Mouse (Mus musculus) left cerebral cortex, postnatal 10 days (tissue): ENCODE measurements around the gene Nsmce4a. TPM values are rescaled to one million over a fixed set of nuclear protein-coding genes. Genes with fewer than 3 reads are reported as not detected.
A peak's percentile ranks its signal among the peaks of the same experiment; 100 is the strongest.
"Not testable (repeated sequence)": the region's sequence is repeated elsewhere in the genome, so short reads cannot be mapped to it uniquely, and the experiment has no call there.

Experiments used
- DNase-seq, 2 experiments: peaks; one replicate each; pipeline ENCODE4 v3.0.0; 2021 to 2022; ENCODE audit warnings: low spot score in 2 of 2, mixed read lengths in 1 of 2; ENCODE audit errors: extremely low spot score in 1 of 2
- intact Hi-C: fragments of 180-260 bp; cut with DNase I; formaldehyde crosslinking; loops from one replicate; pipeline ENCODE4 v1.15.1; 2025
- total RNA-seq, 2 experiments: library from RNA; stranded (reverse); gene quantifications; 2 replicates each; pipeline ENCODE4 v1.2.3; 2021

Gene Nsmce4a
- total RNA-seq, result 10 to 100 TPM; 29.1 to 30.4 TPM

DNA sequence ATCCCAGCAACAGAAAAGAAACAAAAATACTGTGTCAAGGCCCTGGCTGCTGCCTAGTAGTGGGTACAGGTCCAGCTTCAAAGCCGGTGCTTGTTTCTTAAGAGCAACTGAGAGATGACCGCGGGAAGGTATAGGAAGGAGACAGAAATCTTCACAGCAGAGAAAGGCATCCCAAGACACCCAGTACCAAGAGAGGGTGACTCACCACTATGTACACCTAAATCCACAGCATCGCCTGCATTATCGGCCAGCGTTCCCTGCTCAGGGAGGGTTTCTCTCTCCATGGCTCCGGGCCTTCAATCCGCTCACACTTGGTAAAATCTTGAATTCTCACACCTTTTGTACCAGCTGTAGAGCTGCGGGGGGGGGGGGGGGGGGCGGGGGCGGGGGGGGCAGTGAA is at the start of gene Nsmce4a:
TSS of gene Nsmce4a (minus strand) at position 298 of the 400 bp plus-strand sequence.
- intact Hi-C loops, result no loop called here
- no peak for DNase-seq

DNA sequence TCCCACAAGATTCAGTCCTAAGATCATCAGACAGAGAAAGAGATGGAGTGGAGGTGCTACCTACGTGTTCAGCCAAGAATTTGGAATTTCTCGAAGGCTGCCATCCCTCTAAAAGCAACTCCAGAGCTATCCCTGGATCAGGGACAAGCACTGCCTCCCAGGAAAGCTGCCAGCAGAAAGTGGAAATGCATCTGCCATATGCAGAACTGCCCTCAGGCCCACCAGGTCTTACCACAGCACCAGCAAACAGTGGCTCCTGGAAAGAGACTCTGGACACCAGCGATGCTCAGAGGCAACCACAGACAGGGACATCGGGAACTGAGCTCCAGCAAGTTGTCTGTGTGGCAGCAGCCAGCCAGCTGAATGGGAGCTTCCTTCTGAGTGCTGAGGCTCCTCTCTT is 49.4 kb upstream of the Nsmce4a start:
- no peak for DNase-seq
- intact Hi-C loops, result no loop called here

DNA sequence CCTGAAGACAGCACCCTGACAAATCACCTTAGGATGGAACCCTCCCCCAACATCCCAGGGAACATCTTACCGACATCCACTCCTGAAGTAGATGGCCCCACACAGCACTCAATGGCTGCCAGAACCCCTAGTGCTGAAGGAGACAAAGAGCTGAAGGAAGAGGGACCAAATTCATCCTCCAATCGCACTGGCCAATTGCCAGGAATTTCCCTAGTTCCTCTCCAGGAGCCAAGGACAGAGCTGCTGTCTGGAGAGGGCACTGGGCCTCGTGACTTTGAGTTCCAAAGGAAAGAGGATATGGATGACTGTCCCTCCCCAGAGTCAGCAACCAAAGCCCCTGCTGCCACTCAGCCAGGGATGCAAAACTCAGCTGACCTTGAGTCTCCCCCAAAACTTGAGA is 49.0 kb upstream of the Nsmce4a start:
- intact Hi-C loops, result no loop called here
- peak in 1 of 2 experiments; percentile 40 for DNase-seq

DNA sequence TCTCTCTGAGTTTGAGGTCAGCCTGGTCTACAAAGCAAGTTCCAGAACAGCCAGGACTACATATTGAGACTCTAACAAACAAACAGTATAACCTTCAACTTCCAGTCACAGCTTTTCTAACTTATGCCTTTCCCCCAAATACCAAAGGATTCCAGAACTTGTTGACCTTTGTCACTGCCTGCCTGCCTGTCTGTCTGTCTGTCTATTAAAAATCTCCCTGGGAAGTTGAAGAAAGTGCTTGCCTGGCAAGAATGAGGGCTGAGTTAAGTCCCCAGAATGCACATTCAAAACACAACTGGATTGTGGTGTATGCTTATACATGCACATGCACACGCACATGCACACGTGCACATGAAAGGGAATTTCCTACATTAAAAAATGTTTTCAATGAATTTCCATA is 48.1 kb upstream of the Nsmce4a start:
- no peak for DNase-seq
- intact Hi-C loops, result no loop called here

DNA sequence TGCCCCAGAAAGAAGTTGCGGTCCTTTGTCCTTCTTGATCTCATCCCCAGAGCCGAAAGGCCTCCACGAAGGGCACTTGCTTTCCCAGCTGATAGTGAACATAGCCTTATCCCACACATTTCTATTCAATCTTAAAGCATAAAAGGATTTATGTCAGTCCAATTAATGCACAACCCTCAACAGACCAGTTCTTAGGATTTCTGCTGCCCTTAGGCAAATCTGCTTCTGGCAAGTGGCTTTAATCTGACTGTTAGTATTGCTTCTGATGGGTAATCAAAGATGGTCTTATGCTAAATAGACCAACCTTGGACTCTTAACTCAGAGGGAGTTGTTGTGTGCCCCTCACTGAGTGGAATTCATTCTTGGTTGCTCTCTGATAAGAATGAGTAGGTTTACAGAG is 44.7 kb upstream of the Nsmce4a start:
- intact Hi-C loops, result no loop called here
- no peak for DNase-seq

DNA sequence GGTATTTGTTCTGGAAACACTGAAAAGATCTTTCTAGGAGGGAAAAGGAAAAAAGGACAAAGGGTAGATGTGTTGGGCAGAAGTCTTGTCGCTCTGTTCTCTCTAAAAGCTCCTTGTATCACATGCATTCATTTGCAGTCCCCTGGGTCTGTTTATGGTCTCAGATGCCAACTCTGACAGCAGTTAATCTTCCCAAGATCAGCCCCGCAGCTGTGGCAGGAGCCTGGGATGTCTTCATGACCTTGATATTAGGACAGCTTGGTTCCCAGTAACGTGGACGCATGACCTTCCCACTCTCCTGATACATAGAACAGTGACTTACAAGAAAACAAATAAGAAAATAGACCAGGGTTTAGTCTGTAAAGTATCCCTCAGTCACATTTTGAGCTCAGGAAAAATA is 41.1 kb upstream of the Nsmce4a start:
- intact Hi-C loops, result no loop called here
- no peak for DNase-seq

DNA sequence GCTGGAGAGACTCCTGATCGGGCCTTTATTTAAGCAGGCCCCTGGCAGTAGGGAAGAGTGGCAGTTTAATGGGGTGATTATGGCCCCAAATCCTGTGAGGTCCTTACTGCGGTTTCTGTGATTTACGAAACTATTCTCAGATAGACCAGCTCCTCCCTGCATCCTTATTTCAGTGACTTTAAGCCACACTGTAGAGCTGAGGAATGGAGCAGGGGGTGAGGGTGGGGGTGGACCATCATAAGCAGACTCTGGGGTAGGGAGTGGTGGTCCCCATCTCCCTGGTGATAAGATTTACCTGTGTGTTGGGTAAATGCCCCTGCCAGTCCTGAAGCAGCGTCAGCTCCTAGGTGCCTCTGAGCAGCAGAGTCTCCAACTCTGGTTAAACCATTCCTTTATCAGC is 34.0 kb upstream of the Nsmce4a start:
- DNase-seq, result no peak
- intact Hi-C loops, result no loop called here

DNA sequence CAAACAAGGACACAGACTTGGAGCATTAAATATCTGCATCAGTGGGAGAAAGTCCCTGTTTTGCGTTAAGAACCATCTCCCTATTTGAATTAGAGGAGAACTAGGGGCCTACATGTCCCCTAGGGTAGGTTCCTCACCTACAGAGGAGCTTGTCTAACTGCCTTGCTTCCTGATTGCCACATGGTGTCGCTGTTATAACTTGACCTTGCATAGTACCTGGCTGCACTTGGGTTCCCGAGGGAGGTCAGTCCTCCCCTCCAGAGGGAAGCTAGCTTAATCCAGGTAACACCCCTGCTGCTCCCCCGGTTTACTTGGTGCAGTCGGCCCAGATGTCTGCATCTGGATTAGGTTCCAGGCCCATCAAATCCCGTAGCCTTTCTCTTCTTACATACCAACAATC is 32.2 kb upstream of the Nsmce4a start:
- no peak for DNase-seq
- intact Hi-C loops, result no loop called here

DNA sequence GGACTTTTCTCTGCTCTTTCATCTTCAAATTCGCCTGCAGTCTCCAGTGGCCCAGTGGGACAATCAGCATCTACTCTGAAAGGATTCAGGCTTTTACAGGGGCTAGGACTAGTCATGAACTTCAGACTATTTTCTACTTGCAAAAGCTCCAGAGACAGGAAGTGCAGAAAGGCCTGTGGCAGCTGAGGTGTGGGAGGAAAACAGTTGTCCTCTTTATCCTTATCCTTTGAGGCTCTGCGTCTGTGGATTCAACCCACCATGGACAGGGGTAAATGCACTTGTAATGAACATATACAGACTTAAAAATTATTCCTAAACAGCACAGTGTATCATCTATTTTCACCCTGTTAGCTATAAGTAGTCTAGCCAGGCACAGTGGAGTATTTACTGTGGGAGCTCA is 31.5 kb upstream of the Nsmce4a start:
- intact Hi-C loops, result no loop called here
- DNase-seq, result no peak

DNA sequence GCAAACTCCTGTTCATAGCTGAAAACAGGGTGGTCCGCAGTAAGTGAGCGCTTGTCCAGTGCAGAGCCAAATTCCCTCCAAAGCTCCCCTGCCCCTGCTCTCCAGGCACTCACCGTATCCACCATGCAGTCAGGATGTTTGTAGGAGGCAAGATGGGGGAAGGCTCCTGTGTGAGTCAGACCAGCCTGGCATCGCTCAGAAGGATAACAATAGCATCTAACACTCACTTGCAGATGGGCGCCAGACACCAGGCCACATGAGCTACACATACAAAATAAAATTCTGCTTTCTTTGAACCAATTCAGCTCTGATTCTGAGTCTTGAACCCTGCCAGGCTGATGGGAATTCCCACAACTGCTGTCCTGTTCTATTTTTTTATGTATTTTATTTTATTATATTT is 30.6 kb upstream of the Nsmce4a start:
- DNase-seq, result peak in 1 of 2 experiments; percentile 28
- intact Hi-C loops, result no loop called here

DNA sequence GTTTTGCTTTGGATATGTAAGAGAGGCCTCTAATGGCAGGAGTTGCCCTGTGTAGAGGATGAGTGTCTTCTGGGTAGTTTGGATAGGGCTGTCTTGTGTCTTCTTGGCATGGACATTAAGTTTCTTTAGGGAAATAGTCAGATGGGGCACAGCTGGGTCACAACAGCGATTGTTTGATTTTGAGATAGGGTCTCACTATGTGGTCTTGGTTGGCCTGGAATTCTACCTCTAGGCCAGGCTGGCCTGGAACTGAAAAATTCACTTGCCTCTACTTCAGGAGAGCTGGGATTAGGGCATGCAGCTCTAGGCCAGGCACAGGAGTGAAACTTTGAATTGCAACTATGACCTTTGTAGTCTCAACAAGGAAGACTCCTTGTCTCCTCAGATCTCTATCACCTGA is 29.9 kb upstream of the Nsmce4a start:
- no peak for DNase-seq
- intact Hi-C loops, result no loop called here

DNA sequence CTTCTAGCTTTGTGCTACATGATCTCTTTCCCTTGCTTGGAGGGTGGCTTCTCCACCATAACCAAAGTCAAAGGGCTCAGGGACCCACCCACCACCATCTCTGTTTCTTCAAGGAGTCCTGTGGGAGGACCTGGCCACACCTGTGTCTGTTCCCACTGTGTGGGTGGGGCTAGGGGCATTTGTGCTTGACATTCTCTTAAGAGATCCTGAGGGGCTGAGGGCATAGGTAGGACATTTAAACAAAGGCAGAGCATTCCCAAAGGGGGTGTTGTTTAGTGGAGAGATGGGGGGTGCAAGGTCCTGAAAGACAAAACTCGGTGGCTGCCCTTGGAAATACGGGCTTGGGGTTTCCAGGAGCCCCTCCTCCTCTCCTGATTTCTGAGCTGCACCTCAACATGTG is 27.6 kb upstream of the Nsmce4a start:
- DNase-seq, result no peak
- intact Hi-C loops, result no loop called here

DNA sequence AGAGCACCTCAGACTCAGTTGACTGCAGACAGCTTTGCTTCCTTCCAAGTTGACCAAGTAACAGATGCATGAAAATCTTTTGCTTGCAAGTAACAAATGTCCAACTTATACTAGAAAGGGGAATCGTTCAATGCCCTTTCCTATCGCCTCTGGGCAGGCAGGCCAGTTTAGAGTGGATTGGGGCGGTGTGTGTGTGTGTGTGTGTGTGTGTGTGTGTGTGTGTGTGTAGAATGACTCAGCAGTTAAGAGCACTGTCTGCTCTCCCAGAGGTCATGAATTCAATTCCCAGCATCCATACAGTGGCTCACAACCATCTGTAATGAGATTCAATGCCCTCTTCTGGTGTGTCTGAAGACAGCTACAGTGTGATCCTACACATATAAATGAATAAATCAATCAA is 27.2 kb upstream of the Nsmce4a start:
- intact Hi-C loops, result no loop called here
- DNase-seq, result no peak

DNA sequence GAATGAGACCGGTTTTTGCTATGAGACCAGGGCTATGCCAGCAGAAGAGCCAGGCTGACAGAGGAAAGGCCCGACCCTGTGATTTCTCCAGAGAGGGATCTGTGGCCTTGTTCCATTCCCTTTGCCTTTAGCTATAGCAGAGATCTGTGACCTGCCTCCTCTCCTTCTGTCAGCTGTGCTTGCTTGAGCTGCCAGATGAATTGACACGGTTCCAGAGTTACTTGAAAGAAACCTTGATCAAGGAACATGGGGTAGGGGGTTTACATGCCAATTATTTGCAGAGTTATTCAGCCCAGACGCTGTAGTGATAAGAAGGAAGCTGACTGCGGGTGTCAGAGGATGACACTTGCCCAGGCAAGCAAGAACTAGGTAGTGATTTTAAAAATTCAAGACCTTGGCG is 24.6 kb upstream of the Nsmce4a start:
- intact Hi-C loops, result no loop called here
- DNase-seq, result no peak

DNA sequence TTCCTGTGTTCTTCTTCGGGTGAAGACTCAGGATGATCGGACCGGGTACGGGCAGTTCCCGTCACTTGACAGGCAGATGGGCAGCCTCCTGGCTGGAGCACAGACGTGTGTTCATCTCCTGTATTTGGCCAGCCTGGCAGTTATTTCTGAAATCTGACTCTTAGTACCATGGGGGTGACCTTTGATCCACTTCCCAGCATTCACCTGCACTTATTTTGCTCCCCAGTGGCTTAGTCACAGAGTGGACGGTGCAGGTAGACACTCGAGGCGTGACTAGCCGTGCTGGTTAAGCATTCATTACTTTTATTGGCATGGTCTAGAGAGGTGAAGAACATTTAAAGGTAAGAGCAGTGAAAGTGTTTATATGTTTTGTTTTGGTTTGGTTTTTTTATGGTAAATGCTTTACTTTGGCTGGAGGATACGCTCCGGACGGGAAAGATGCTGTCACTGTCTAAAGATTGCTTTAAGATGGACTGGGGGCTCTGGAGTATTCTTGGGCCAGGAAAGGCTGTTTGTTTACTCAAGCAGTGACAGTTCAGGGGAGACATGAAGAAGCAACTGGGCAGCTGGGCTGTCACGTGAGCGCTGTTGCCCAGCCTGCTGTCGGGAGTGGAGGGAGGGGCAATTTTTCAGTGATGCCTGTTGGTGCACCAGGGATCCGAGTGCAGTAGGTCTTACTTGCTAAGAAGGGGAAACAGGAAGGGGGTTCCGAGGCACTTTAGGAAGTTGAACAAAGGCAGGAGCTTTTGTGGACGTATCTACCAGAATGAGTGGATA is 23.3 kb upstream of the Nsmce4a start:
- DNase-seq, intact Hi-C loops: not testable (repeated sequence)

DNA sequence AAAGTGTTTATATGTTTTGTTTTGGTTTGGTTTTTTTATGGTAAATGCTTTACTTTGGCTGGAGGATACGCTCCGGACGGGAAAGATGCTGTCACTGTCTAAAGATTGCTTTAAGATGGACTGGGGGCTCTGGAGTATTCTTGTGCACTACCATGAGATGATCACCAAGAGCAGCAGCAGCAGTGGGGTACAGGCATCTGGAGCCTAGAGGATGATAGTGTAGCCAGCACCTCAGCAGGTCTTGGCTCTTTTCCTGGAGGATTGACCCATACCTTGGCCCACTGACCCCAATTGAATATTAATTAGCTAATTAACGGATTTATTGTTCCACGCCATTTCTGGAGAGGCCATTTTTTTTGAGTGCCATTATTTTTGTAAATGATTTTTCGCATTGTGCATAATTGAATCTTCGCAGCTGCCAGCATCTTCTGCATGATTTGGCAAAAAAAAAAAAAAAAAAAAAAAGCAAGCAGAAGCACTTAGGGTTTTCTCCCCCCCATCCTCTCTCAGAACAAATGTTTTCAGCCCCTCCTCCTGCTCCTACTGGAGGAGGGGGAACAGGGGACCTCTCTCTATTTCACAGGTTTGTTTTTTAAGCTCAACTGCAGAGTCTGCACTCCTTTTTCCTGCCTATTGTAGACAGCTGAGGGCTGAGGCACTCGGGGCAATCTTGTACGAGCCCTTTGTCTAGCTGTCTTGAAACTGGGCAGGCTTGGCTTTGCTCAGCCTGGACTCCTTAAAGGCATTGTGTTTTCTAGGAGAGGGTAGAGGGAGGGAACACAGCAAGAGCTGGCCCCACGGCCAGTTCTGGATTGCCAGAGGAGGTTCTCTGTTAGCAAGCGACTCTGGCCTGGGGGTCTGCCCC is 20.7 kb upstream of the Nsmce4a start:
- intact Hi-C loops, DNase-seq: not testable (repeated sequence)

DNA sequence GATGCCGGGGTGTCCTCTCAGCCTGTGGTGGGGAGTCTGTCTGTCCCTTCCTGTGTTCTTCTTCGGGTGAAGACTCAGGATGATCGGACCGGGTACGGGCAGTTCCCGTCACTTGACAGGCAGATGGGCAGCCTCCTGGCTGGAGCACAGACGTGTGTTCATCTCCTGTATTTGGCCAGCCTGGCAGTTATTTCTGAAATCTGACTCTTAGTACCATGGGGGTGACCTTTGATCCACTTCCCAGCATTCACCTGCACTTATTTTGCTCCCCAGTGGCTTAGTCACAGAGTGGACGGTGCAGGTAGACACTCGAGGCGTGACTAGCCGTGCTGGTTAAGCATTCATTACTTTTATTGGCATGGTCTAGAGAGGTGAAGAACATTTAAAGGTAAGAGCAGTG is 20.1 kb upstream of the Nsmce4a start:
- DNase-seq, intact Hi-C loops: not testable (repeated sequence)

DNA sequence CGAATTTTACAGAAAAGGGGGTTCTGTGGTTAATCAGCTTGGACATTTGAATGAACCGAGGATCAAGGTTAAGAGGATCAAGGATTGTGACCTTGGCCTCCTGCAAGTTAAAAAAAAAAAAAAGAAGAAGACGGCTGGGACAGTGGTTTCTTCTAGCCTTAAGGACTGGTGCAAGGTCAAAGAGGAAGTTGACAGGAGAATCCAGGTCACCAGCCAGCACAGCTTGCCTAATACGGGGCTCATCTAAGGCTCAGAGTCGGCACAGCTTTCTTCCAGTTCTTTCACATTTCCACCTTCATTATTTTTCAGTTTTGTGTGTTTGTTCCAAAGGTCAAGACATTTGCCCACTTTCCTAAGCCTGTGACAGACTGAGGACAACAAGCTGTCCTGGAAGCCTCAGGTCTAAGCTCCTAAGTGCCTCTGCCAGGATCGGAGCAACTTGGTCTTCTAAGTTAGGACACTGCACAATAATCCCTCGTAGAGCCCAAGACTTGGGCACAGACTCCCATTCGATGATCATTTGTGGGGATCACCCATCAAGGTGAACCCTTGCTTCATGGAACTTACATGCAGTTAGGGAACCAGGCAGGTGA is 18.0 kb upstream of the Nsmce4a start:
- DNase-seq, result no peak
- intact Hi-C loops, result no loop called here

DNA sequence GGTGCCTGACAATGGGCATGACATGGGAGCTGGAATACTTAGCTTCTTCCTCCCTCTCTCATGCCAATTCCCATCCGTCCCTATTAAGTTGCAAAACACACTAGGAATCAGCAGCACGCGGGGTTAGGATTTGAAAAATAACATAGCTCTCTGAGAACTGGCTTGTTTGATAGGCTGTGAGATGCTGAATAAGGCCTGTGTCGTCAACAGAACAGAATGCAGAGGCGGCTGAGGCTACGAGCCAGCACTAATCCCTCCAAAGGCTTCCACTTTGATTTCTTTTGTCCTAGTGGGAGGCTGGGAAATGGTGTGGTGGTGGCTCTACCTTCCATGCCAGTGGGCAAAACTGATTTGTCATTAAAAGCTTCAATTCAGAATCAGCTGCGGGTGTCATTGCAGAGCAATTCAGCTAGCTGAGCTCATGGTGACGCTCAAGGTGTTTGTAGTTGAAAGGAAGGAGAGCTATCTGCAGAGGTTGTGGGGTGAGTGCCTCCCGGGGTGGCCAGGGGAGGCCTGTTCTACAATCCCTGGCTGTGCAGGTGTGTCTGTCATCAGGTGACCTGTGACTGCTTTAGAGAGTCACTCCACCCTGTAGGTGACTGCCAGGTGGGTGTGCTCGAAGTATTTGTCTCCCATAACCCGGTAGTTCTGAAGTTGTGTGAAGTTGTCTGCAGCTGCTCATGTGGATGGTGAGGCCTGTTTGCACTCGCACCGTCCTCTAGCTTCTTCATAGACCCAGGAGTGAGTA is 17.3 kb upstream of the Nsmce4a start:
- no peak for DNase-seq
- intact Hi-C loops, result no loop called here
